Mouse (Mus musculus) ES-Bruce4 (cell line): ENCODE measurements around the gene Dram1.

ENCODE experiments used
- CTCF ChIP-seq: IDR thresholded peaks from one replicate; pipeline ENCODE4 v1.8.1; 2011; ENCODE audit warnings: low read depth, low read length
- POLR2A ChIP-seq: IDR thresholded peaks from one replicate; pipeline ENCODE4 v1.8.1; 2011; ENCODE audit warnings: low read length; ENCODE audit not compliant: insufficient read depth

GRCm38 (mm10) chr10:88404220-88404619, 25.3 kb upstream of the Dram1 start:
- TF ChIP-seq CTCF (no peak), POLR2A (no peak)
